Mouse (Mus musculus) adrenal gland, postnatal 10 days (tissue): ENCODE results near the gene Pappa2. TPM values are rescaled to one million over a fixed set of nuclear protein-coding genes. Genes with fewer than 3 reads are reported as not detected.
A peak's percentile ranks its signal among the peaks of the same experiment; 100 is the strongest.

Source experiments
- DNase-seq: peaks from one replicate; pipeline ENCODE4 v3.0.0; 2021; ENCODE audit warnings: mixed read lengths
- total RNA-seq, 2 experiments: library from RNA; stranded (reverse); gene quantifications; 2 replicates each; pipeline ENCODE4 v1.2.3; 2021

Gene Pappa2
- total RNA-seq, 2 experiments from 2014 or later, result 0.18 to 0.30 TPM

DNA sequence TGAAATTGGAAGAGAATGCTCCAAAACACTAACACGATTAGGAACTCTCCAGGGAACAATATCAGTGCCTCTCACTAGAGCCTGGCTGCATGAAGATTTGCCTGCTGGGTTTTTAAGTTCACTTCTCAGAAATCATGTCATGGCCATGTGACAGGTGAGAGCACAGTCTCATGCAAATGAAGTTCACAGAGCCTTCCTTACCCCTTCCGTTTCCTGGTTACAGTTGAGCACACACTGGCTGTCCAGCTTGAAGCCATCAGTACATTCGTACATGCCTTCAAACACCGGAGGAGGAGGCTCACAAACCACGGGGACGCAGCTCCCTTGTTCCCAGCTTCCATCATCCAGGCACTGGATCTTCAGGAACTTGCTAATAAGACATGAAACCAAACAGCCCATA is 215.6 kb downstream of the Pappa2 start:
- DNase-seq, result no peak

DNA sequence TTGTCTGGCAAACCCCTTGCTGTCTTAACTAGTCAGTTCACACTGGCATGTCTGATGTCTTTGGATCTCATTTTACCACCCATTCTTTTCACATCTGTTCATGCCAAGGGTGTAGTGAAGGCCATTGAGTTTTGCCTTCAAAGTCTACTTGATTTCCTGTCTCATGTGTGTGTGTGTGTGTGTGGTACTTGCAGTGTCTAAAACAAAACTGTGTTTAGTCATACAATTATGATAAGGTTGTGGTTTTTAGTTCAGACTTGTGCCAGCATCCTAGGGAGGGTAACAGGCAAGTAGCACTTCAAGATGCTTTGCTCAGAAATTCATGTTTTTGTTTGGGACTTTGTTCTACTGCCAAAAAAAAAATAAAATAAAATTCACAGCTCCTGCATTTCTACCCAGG is 216.1 kb downstream of the Pappa2 start:
- no peak for DNase-seq

DNA sequence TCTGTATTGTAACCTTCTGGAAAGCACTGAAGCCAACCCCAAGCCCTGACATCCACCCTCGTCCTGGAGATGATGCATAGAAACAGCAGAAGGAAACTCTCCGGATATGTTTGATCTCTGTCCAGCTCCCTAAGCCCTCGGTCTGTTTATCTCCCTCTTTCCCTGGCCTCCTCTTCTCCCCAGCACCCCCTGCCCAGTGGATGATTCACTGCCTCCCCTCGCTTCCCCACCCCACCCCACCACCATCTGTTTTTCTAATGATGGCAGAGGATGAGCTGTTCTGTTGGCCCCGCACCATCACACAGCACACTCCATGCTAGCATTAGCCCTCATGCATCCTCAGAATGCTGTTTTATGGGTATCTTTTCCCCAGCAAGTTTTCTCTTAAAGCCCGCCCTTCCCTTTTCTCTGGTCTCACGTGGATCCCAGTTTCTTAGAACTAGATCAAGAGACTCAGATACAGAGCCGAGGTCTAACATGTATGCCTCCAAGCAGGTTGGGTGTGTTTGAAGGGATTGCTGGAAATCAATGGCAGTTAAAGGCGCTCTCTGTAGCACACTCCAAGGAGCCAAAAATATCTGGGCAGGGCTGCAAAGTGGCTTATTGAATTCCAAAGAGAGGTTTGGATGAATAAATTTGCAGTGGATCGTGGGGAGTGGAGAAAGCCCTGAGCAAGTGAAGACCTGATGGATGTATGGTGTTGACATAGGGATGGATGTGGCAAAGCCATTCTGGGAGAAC is 231.8 kb downstream of the Pappa2 start:
- DNase-seq, result no peak

DNA sequence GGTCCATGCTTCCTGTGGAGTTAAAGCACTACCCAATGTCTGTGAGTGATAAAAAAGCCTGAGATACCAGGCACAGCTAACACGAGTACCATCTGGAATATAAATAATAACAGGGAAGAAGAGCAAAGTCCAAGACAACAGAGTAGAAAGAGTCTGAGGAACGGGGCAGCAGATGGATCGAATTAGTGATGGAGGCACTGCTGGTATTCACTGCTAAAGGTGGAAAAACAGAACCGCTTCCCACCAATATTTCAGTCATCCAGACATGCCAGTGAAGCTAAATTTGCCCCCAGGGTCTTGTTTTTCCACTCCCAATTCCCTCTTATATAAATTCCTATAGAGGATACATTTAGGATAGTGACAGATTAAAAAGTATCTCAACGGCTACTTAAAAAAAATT is 238.8 kb downstream of the Pappa2 start:
- DNase-seq, result no peak

DNA sequence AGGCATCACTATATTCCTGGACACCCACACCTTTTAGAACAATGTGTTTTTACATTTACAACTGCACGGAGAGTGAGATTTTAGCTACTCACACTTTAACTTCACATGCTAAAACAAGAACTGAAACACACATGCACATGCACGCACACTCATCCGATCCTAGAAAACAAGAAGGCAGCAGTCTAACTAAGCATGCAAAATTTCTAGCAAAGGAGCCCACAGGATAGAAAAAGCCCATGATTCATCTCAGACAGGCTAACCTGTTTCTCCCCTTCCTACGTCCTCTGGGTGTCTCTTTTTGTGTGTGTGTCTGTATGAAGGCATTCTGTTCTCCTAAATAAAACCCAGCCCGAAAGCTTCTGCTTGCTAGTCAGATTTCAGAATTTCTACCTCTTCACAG is 239.3 kb downstream of the Pappa2 start:
- DNase-seq, result no peak

DNA sequence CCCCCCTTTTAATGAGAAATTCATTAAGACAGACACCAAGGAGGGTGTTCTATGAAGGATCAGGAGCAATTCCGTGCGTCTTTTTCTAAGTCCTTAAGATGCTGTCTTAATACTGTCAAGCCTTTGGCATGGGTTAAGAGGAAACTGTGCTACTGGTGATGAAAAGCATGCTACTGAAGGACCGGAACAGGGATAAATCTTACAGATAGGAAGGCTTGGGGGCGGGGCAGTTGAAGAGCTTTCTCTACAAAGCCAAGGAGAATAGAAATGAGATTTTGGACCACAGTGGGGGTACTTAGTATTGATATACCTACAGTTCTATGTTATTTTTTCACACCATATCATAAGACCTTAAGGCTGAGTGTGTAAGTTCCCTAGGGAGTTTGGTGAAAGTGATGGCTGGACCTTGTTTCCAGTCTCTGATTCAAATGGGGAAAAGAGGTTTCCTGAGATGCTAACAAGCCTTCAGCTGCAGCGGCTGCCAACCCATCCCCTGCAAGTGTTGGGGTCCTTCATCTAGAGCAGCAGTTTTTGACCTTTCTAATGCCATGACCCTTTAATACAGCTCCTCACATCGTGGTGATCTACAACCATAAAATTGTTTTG is 240.0 kb downstream of the Pappa2 start:
- DNase-seq, result no peak

DNA sequence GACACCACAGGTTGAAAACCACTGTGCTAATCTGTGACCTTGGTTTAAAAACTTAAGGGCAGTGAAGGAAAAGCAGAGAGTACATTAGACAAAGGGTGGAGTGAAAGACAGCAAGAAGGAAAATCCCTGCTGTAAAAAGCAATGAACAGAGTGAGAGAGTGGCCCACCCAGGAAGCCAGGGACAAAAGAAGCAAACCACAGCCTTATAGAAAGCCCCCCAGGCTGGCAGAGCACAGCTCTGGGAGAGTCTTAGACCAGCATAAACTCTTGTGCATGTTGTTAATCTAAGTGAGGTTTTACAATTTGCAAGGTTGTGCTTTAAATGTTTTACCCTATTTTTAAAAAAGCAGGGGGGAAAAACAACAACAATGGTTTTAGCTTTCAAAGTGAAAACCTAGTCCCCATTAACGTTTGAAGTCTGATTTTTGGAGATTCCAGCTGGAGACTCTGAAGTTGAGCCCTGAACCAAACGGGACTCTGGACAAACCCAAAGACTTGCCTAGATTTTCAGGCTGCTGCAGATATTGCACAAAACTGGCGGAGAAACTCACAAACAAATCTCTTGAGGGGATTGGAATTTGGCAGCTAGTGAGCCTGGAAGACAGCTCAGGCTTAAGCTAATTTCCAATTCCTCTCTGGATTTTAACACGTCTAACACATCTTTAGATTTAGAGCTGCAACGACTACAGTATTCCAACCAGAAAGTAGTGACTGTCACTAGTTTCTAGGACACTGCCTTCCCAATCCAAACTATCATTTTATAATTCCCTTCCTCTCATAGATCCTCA is 241.0 kb downstream of the Pappa2 start:
- peak; percentile 33 for DNase-seq

DNA sequence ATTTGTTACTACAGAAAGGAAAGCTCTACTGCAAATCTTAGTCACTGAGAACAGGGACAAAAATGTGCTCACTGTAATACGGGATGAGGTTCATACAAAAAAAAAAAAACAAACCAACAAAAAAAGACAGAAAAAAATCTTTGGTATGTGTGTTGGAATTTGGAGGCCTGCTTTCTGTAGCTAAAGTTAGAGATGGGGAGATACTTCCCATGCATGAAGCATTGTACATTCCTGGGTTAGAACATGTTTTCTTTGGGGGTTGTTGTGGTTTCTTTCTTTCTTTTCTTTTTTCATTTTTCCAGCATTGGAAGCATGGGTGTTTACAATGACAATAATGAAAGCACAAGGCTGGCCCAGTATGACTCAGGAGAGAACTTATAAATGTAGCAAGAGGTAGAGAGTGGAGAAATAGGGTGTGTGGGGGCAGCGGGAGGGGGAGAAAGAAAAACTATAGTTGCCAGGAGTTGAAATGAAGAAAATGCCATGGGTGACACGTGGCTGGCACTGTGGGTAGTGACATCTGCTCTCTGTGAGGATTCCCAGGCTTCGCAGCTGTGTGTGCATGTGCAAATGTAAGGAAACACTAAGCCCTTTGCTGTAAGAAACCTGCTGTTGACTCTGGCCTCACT is 247.3 kb downstream of the Pappa2 start:
- no peak for DNase-seq

DNA sequence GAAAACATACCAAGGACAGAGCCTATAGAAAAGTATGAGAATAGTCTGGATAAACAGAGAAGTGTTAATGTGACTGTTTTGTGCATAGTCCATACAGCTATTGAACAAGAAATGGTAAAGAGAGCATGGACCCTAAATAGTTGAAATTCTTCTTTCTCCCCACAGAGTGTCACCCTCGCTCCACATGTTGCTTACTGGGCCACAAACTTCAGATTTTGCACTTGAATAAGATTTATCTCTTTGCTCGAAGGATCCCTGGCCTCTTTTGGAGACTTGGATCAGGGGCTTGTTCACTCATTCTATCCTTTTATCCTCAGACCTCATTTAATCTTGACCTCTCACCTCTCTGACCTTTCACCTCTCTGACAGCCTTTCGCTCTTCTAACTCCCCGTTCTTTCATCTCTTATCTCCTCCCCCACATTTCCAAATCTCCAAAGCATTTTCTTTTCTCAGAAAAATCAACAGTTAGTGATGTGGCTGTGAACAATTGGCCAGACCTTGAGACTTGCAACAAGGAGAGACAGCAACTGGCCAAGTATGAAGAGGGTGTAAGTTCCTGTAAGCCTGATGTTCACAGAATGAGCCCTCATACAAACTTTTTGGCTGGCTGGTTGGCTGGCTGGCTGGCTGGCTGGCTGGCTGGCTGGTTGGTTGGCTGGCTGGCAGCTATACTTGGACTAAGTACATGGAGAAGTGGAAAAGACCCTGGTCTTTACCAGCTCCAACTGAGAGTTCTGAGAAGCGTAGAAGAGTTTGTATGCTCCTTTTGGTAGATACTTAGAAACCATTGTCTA is 266.8 kb downstream of the Pappa2 start:
- peak; percentile 40 for DNase-seq

DNA sequence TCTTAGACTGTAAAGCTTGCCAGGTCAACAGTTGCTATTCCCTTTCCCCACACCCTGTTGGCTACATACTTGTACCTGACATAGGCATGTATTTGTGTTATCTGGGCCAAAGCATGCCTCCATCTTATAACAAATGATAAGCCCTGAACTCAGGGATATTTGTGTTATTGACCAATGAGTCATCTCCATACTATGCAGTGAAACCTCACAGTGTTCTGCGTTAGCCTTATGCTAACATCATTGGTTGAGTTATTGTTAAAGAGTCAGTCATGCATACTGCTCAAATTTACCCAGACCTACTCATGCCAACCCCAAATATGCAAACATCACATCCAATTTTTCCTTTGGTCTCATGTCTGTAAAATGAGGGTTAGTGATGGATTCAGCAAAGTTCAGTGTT is 279.0 kb downstream of the Pappa2 start:
- no peak for DNase-seq

DNA sequence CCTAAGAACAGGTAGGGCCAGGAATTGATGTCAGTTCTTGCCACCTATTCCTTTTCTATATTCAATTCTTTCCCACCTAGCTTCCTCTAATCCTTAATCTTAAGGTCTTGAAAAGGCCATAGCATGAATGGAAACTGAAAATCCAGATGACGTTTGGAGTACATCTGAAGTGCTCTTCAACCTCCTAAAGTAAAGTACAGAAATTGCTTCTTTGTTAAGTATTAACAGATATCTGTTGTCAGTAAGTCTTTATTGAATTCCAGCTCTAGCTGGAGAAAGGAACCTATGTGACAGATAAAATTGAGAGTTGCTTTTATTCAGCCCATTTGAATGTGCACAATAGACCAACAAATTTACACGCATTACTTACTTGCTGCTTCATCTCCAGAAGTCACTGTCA is 280.1 kb downstream of the Pappa2 start:
- no peak for DNase-seq

DNA sequence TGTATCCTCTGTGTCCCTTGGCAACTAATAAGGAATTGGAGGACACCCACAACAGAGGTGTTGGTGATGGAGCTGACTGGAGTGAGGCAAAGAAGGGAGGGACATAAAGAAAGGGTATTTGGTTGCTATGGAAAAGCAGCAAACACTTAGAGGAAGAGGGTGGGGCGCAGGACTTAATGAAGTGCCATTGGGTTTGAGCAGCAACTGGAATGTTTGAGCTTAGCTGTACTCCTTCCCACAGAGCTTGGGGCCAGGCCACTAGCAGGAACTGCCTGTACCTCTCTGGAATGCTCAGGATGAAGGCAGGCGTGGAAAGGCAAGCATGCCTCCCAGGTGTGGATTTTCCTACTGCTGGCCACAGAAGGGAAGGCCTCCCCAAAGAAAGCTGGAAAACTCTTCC is 281.0 kb downstream of the Pappa2 start:
- DNase-seq, result no peak

DNA sequence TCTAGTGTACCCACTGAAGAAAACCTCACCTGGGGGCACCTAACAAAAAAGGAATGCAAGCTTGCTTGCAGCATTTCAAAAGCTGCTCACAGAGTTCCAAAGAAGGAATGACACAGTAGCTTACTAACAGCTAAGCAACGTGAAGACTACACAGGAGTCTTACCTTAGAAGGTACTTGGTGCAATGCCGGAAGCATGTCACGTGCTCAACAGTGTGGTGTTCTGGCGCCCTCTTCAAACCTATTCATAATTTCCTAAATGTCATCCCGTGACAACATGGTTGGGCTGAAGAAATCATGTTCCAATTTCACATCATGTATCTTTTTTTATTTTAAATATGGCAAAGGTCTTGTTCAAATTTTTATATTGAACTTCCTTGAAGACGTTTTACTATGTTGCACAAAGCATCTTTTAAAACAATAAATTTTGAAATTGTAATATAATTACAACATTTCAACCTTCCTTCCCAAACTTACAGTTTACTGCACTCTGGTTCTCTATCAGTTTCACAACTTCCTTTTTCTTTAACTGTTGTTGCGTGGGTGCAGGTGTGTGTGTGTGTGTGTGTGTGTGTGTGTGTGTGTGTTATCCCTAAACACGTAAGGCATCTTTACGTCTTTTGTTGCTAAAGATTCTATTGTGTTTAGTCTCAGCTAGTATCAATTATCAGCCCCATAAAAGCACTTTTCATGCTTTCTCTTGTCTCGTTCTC is 282.3 kb downstream of the Pappa2 start:
- no peak for DNase-seq

DNA sequence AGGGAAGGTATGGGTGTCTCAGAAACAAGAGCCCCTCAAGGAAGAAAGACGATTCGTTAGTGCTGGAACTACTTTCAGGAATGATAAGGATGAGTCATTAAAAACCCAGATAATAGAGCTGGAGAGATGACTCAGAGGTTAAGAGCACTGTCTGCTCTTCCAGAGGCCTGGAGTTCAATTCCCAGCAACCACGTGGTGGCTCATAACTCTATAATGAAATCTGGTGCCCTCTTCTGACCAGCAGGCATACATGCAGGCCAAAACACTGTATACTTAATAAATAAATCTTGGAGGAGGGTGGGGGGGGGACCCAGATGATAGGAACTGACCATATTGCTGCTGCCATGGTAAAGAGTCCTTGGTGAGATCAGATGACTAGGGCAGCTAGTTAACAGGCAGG is 282.9 kb downstream of the Pappa2 start:
- no peak for DNase-seq

DNA sequence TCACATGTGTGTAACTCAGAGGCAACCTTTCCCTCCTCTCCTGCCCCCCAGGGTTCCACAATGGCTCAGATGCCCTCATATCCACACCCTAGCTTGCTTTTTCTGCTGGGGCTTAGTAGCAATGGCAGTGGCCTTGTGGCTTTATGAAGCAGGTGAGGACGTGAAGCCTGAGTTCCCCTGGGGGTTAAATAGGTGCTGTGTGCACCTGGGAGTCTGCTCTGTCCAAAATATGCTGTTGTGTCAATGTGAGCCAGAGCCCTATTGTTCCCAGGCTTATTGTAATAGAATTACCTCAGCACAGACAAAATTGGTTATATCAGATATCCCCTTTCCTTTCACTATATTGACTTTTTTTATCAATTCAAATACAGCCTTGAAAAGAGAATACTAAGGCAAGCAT is 292.6 kb downstream of the Pappa2 start:
- DNase-seq, result no peak

DNA sequence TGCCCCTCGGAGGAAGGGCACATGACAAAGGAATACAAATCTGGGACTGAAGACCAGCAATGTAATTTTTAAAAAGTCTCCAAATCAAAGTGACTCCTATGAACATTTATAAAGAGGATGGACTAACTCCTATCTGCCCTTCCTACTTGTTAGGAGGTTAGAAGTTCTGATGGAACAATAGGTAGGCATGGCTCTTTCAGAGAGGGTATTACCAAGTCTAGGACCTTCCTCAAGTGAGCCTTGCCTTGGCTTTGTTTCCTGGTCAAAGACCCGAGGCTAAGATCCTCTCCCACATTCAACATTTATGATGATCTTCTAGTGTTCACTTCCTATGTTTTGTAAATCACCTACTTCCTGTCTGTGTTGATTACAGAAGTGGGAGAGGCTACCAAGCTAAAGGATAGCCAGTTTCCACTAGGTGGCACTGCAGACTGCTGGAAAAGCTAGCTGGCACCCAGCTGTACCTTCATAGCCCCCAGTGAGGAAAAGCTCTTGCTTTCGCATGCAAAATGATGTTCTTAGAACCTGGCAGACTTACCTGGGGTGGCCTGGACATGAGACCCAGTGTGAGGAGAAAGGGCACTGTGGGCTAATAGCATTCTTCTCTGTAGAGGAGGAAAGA is 310.2 kb downstream of the Pappa2 start:
- peak; percentile 78 for DNase-seq

DNA sequence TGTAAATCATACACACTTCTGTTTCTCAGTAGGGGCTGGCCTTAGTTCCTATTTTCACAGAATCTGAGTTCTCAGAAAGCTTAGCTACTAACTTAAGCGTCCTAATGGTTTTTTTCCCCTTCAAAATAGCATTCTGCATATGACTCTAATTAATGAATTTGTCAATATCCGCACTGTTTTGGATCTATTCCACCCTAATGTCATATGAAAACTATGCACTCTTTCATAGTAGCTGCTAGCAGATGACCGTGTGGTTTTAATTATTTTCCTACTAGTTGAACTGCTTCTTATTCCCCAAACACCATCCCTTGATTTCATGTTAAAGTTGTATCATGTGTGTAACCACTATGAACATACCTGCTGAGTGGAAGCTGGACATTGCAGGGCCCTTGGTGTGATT is 314.3 kb downstream of the Pappa2 start:
- no peak for DNase-seq
